Mouse (Mus musculus) thymus, adult 18-20 months (tissue): ENCODE results near the gene 2310034G01Rik.

Source experiments
- DNase-seq, 2 experiments: peaks; one replicate each; pipeline ENCODE4 v3.0.0; 2022; ENCODE audit warnings: mixed read lengths in 2 of 2

Gene 2310034G01Rik

GRCm38 (mm10) chr19:46313591-46313990 lies 36.5 kb downstream of the 2310034G01Rik start:
- DNase-seq = no peak

- DNase-seq = no peak
Observed at GRCm38 (mm10) chr19:46313116-46313515, 37.0 kb downstream of the 2310034G01Rik start.

- DNase-seq = no peak
Observed at GRCm38 (mm10) chr19:46312566-46312965, 37.5 kb downstream of the 2310034G01Rik start.

- DNase-seq = no peak
Observed at GRCm38 (mm10) chr19:46311341-46311740, 38.8 kb downstream of the 2310034G01Rik start.

GRCm38 (mm10) chr19:46310312-46310865 lies 39.7 kb downstream of the 2310034G01Rik start:
- no peak for DNase-seq

GRCm38 (mm10) chr19:46309651-46310305 lies 40.3 kb downstream of the 2310034G01Rik start:
- DNase-seq = no peak

DNA sequence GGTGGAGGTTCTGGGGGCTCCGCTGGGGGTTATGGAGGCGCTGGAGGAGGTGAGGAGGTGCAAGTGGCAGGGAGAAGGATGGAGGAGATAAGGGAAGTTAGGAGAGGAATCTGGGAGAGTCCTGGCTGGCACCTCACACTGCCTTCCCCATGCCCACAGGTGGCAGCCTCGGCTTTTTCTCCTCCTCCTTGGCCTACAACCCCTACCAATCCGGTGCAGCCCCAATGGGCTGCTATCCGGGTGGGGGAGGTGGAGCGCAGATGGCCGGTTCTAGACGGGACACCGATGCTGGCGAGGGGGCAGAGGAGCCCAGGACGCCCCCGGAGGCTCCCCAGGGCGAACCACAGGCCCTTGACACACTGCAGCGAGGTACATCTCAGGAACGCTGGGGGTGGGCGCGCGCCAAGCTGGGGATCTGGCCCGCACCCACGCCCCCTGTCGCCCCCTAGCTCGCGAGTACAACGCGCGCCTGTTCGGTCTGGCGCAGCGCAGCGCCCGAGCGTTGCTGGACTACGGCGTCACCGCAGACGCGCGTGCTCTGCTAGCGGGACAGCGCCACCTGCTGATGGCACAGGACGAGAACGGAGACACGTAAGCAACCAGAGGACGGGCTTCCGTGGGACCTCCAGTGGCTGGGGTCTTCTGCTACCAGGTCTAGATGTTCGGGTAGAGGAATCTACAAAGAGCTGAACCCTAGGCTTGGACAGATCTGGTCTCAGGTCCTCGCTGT lies 41.2 kb downstream of the 2310034G01Rik start:
- DNase-seq = peak; percentile 68 to 69

- no peak for DNase-seq
Observed at GRCm38 (mm10) chr19:46308303-46308702, 41.8 kb downstream of the 2310034G01Rik start.

DNA sequence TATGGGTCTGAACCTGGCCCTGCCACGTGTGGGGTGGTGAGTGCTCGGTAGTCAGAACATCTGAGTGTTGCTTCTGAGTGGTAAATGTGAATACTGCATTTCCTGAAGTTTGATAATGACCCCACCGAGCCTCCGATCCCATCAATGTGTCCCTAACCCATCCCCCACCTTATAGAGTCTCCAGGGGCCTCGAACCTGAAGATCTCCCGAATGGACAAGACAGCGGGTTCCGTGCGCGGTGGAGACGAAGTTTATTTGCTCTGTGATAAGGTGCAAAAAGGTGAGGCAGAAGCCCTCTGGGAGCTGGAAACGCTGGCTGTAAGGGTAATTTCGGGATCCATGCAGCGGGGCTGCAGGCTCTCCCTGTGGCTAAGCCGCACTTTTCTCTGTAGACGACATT lies 42.3 kb downstream of the 2310034G01Rik start:
- DNase-seq = no peak

- DNase-seq = no peak
Observed at GRCm38 (mm10) chr19:46306751-46307289, 43.3 kb downstream of the 2310034G01Rik start.

DNA sequence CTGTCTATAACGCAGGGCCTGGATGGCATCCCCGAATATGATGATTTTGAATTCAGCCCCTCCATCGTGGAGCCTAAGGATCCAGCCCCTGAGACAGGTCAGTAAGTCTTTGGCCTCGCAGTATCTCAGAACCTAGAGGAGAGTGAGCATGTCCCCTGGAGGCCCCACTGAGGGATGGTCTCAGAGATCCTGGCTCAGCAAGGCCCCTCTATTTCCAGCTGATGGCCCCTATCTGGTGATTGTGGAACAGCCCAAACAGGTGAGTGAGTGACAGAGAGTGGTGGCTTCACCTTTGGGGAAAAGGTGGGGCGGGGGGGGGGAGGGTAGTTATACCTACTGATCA lies 43.9 kb downstream of the 2310034G01Rik start:
- peak in 1 of 2 experiments; percentile 10 for DNase-seq

DNA sequence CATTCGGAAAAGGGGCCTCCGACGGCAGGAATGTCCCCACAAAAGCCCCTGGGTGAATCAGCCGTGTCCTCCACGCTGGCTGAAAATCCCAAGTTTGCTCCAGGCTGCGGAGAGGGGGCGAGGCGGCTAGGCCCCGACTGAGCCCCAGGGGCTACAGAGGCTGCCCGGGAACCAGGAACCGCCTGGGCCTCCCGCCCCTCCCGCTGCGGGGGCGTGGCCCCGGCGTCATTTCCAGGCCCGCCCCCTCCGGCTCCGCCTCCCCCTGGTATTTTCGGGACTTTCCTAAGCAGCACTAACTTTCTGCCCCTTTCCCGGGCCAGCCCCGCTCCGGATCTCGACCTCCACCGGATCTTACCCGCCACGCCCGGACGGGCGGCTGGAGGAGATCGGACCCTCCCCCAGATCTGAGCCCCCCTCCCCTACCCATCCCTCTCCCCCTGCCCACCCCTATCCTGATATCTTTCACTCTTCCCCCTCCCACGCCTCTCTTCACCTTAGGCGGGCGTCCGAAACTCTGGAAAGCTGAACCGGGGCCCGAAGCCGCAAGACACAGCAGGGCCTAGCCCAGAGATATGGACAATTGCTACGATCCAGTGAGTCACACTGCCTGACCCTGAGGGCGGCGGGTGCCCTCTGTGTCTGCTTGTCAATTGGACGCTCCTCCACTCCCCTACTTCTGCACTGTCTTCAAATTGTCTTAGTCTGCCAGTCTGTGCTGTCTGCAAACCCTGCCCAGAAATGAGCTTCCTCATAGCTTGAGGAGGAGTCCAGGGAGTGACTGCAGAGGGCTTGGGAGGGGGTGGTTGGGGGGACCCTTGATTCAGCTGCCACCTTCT lies 44.5 kb downstream of the 2310034G01Rik start:
- DNase-seq = peak; percentile 82 to 84

GRCm38 (mm10) chr19:46304908-46305333 lies 45.2 kb downstream of the 2310034G01Rik start:
- no peak for DNase-seq

DNA sequence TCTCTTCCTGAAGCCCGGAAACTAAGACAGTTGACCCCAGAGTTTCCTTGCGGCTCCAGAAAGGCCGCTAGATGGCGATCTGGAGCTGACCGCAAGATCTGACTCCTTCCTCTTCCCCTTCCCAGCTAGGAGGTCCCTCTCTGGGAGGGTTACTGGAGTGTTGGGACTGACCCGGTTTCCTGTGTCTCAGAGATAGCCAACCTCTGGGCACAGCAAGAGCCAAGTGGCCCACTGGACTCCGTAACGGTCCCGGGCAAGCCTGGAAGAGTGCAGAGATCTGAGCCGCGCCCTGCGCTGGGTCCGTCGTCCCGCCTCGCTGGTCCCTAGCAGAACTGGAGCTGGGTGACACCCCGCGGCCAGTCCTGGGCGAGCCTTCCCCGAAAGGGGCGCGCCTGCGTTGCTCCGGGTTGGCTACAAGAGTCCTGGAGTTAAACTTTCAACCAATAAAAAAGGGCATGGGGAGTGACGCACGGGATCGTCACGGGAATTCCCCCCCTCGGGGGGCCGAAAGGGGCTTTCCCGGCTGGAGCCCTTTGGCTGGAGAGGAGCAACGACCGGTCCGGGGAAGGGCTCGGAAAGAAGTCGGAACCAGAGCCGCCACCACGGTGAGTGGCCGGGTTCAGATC lies 45.8 kb downstream of the 2310034G01Rik start, which contains the start of gene Nfkb2:
Gene Nfkb2 (plus strand): TSS at position 105 of the 626 bp plus-strand sequence.
- peak; percentile 84 to 89 for DNase-seq

- no peak for DNase-seq
Observed at GRCm38 (mm10) chr19:46303251-46304215, 46.6 kb downstream of the 2310034G01Rik start.

DNA sequence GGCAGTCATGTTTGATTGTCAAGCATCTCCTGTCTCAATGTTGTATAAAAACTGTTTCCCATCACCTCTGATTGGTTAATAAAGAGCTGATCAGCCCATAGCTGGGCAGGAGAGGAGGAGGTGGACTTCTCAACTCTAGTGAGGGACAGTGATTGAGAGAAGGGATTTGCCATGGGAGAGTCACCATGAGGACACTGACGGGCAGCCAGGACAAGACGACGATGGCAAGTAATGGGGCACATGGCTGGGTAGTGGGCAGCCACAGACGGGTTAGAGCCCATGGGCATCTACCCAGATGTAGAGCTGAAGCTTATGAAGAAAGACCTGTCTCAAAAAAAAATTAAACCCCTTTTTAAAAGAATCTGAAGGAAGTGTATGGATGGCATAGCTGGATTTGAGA lies 47.6 kb downstream of the 2310034G01Rik start:
- no peak for DNase-seq

- DNase-seq = no peak
Observed at GRCm38 (mm10) chr19:46300294-46301045, 49.6 kb downstream of the 2310034G01Rik start.
